Mouse (Mus musculus) liver, embryonic 13.5 days (tissue): ENCODE data around the gene Grem2. TPM values are rescaled to one million over a fixed set of nuclear protein-coding genes. Genes with fewer than 3 reads are reported as not detected.

Source experiments
- ATAC-seq: fragments of 200-750 bp; cut with Nextera tagmentation; 2 replicates; pipeline ENCODE4 v1.8.0; 2017; ENCODE audit warnings: low read depth, mild to moderate bottlenecking, moderate number of reproducible peaks, moderate library complexity
- DNase-seq: peaks from one replicate; pipeline ENCODE4 v3.0.0; 2022
- H3K27ac ChIP-seq: fragments of 300-500 bp; sonication (generic); 2 replicates; pipeline ENCODE4 v1.5.1; 2015; ENCODE audit warnings: moderate library complexity, mild to moderate bottlenecking, inconsistent platforms
- H3K27me3 ChIP-seq: fragments of 300-500 bp; sonication (generic); 2 replicates; pipeline ENCODE4 v1.6.1; 2015; ENCODE audit warnings: mild to moderate bottlenecking, inconsistent platforms
- H3K36me3 ChIP-seq: fragments of 300-500 bp; sonication (generic); 2 replicates; pipeline ENCODE4 v1.6.1; 2015; ENCODE audit warnings: mild to moderate bottlenecking, inconsistent platforms
- H3K4me1 ChIP-seq: fragments of 300-500 bp; sonication (generic); replicated peaks from 2 replicates; pipeline ENCODE4 v1.6.1; 2015; ENCODE audit warnings: inconsistent platforms
- H3K4me2 ChIP-seq: fragments of 300-500 bp; sonication (generic); 2 replicates; pipeline ENCODE4 v1.6.1; 2015; ENCODE audit warnings: inconsistent platforms, mild to moderate bottlenecking, moderate library complexity
- H3K4me3 ChIP-seq: fragments of 300-500 bp; sonication (generic); replicated peaks from 2 replicates; pipeline ENCODE4 v1.5.1; 2015; ENCODE audit warnings: mild to moderate bottlenecking, inconsistent platforms
- H3K9ac ChIP-seq: fragments of 300-500 bp; sonication (generic); 2 replicates; pipeline ENCODE4 v1.6.1; 2015; ENCODE audit warnings: mild to moderate bottlenecking, inconsistent platforms
- H3K9me3 ChIP-seq: fragments of 300-500 bp; sonication (generic); replicated peaks from 2 replicates; pipeline ENCODE4 v1.6.1; 2016; ENCODE audit warnings: inconsistent platforms
- WGBS: fragments of 180-500 bp; shearing (Covaris S2); methylation state at CpG from one replicate; pipeline ENCODE4 v1.1.7; 2015; ENCODE audit not compliant: insufficient replicate concordance; 5-methylcytosine and 5-hydroxymethylcytosine counted together
- polyA plus RNA-seq: library from polyadenylated mRNA; unstranded; fragments of >200 nt; fragmentation: Nextera tagmentation; extraction: Ambion mirVana; gene quantifications from 2 replicates; pipeline ENCODE4 v1.2.1, GENCODE M21; 2015

The Grem2 gene
- polyA plus RNA-seq, 1 experiment from 2014 or later: 0.05 TPM

DNA sequence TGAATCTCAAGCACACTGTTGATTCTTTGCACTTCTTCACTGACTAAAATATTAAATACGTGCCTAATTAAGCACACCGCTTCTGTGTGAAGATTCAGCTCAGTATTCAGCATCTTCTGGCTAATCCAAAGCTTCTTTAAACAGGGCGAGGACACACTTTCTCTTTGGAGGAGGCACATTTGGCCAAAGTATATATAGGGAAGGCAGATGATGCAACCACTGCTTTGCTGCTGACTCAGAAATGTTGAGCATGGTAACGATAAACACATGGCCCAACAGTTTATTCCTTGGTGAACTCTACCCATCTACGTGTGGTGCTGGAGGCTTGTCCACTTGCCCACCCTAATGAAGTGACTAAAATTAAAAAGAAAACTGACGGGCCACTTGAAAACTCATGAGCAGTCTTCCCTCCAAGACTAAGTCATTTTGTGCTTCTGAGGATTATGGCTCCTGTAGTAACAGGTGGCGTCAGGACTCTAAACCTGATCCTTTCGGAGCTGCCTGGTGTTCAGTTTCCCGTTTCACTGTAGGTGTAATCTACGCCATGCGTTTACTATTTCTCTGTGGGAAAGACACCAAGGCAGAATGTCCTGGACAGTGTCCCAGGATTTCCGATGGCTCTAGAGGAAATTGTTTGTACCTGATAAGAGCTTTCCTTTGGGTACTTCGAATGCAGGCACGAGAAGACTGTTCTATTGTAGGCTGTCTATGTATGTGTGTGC is 32.8 kb downstream of the Grem2 start:
- H3K4me1 ChIP-seq: no peaks in the 10 kb centered on the region
- H3K9ac ChIP-seq: no peak overlapping the region
- H3K9me3 ChIP-seq: no peaks in the 10 kb centered on the region
- WGBS: 65% methylated on average over 14 of the region's 14 CpGs
- ATAC-seq: no peak
- no peak overlapping the region for H3K27ac ChIP-seq
- H3K4me2 ChIP-seq: no peak overlapping the region
- DNase-seq: no peak
- H3K36me3 ChIP-seq: no peaks in the 10 kb centered on the region
- H3K27me3 ChIP-seq: no peaks in the 10 kb centered on the region
- no peak overlapping the region for H3K4me3 ChIP-seq

DNA sequence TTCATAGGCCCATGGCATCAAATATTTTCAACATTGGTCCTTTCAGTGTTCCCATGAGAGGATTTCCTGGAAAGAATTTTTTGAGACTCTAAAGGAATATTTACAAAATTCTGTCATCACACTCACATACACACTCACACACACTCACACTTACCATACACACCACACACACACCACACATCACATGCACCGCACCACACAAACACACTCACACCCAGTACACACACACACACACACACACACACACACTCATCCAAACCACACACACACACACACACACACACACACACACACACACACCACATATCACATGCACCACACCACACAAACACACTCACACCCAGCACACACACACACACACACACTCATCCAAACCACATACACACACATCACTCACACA is 33.5 kb downstream of the Grem2 start:
- Histone ChIP-seq H3K9ac (no peak overlapping the region), H3K36me3 (no peaks in the 10 kb centered on the region), H3K4me3 (no peak overlapping the region), H3K27me3 (no peaks in the 10 kb centered on the region), H3K4me1 (no peaks in the 10 kb centered on the region), H3K9me3 (no peaks in the 10 kb centered on the region), H3K27ac (no peak overlapping the region), H3K4me2 (no peak overlapping the region)
- no peak for DNase-seq
- no peak for ATAC-seq
- WGBS: 71% methylated on average over 1 of the region's 1 CpGs

DNA sequence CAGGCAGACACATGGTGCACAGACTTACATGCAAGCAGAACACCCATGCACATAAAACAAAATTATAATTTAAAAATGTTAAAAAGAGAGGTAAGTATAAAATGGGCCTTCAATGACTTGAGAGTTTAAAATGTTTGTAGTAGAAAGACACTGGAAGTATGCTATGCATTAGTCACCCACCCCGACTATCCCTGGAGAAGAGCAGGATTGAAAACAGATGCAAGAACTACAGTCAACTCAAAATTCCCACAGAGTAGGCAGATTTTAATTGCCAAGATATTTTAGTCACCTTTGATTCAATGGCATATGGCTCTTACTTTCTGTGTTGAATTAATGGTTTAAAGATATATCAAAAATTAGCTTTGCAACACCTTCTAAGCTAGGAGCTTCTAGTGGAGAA is 39.1 kb downstream of the Grem2 start:
- H3K36me3 ChIP-seq: no peaks in the 10 kb centered on the region
- DNase-seq: no peak
- no peak overlapping the region for H3K9ac ChIP-seq
- no peaks in the 10 kb centered on the region for H3K27me3 ChIP-seq
- 60% methylated on average over 1 of the region's 1 CpGs for WGBS
- no peaks in the 10 kb centered on the region for H3K4me1 ChIP-seq
- H3K4me3 ChIP-seq: no peak overlapping the region
- H3K4me2 ChIP-seq: no peak overlapping the region
- ATAC-seq: no peak
- H3K9me3 ChIP-seq: no peaks in the 10 kb centered on the region
- no peak overlapping the region for H3K27ac ChIP-seq

DNA sequence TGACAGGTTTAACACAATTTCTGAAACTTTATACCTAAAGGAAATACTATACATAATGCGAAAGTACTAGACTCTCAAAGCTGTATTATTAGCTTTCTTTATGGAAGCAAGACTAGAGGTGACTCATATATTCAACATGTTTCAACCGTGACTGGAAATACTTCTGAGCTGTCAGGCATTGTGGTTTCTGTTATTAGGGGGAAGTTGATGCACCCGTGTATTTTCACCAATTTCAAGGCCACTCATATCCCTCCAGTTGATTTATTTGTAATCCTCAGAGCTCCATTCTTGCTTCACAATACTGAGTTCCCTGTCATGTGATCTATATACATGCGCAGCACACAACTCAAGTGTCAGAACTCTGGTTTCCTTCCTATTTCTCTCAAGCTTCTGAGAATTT is 46.4 kb downstream of the Grem2 start:
- DNase-seq: no peak
- H3K27me3 ChIP-seq: no peaks in the 10 kb centered on the region
- H3K9ac ChIP-seq: no peak overlapping the region
- H3K4me3 ChIP-seq: no peak overlapping the region
- no peak overlapping the region for H3K4me2 ChIP-seq
- H3K27ac ChIP-seq: no peak overlapping the region
- no peak for ATAC-seq
- H3K36me3 ChIP-seq: no peaks in the 10 kb centered on the region
- no peaks in the 10 kb centered on the region for H3K9me3 ChIP-seq
- H3K4me1 ChIP-seq: no peaks in the 10 kb centered on the region
- 41% methylated on average over 4 of the region's 4 CpGs for WGBS

DNA sequence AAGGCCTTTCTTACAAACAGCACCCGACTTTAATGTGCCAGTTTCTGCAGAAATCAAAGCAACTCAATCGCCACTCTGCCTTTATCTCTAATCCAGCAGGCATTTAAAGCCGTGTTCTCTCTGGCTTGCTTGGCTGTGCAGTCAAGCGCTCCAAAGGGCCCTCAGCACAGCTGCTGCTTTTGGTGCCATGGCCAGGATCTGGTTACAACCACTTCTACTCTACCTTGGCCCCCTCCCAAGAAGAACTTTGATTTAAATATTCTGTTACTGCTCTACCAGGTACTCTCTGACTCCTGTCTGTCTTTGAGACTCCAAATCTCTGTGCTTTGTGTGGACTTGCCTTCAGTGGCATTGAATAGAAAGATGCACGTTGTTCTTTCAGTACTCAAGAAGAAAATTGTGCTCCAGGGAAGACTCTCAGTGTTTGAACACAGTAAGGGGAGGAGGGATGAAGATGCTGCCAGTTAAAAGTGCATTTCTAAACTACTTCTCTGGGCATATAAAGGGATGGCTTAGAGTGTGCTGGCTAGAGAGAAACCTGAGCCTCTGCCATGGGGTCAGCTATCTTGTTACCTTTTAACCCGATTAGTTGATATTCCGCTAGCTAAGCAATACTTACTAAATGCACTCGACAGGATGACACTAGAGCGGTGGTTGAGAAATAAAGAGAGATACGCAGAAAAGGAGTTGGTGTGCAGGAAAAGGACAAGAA is 61.1 kb downstream of the Grem2 start:
- no peaks in the 10 kb centered on the region for H3K27me3 ChIP-seq
- WGBS: 59% methylated on average over 10 of the region's 10 CpGs

DNA sequence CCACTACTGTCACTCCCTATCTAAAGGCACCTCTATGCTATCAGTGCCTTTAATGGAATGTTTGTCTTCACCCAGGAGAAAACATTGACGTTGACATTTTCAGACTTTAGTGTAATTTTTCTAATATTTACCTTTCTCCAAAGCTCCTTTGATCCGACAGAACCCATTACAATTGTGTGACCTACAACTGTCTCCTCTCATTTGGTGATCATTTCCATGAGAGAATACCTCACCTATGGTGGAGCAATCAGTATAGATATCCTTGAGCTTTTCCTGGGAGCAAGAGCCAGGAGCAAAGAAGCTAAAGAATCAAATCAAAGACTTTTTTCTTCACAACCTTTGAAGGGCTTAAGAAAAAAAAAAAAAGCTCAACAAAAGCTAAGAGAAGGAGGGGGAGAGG is 65.4 kb downstream of the Grem2 start:
- no peak overlapping the region for H3K4me3 ChIP-seq
- H3K9ac ChIP-seq: no peak overlapping the region
- no peaks in the 10 kb centered on the region for H3K27me3 ChIP-seq
- H3K9me3 ChIP-seq: no peaks in the 10 kb centered on the region
- DNase-seq (no peak), ATAC-seq (no peak)
- no peak overlapping the region for H3K27ac ChIP-seq
- WGBS: 45% methylated on average over 2 of the region's 2 CpGs
- H3K36me3 ChIP-seq: no peaks in the 10 kb centered on the region
- H3K4me1 ChIP-seq: no peaks in the 10 kb centered on the region
- no peak overlapping the region for H3K4me2 ChIP-seq

More for the DNA sequence above, 61.1 kb downstream of the Grem2 start:
- Histone ChIP-seq H3K27ac (no peak overlapping the region), H3K36me3 (no peaks in the 10 kb centered on the region), H3K4me3 (no peak overlapping the region), H3K4me1 (no peaks in the 10 kb centered on the region), H3K4me2 (no peak overlapping the region), H3K9me3 (no peaks in the 10 kb centered on the region), H3K9ac (no peak overlapping the region)
- ATAC-seq (no peak), DNase-seq (no peak)

DNA sequence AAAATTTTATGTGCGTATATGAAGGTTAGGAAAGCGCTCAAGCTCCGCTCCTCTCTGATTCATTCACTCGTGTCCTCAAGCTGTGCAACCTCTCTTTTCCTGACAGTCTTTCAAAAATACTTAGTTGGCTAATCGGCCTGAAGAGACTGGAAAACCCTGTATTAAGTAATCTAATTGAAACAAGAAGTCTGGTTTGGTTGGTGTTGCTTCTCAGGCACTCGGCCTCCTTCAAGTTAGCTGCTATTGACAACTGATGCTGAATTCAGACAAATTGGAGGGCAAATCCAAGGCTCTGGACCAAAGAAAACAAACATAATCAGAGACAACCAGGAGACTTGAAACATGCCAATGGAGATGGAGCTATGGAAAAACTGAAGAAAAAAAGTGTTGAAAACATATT is 76.8 kb downstream of the Grem2 start:
- Histone ChIP-seq H3K9me3 (no peaks in the 10 kb centered on the region; the same call in 1 of the 2 replicates), H3K4me2 (no peak overlapping the region), H3K9ac (no peak overlapping the region), H3K27ac (no peak overlapping the region), H3K4me1 (no peaks in the 10 kb centered on the region), H3K4me3 (no peak overlapping the region), H3K36me3 (no peaks in the 10 kb centered on the region), H3K27me3 (no peaks in the 10 kb centered on the region)
- no peak for ATAC-seq
- DNase-seq: no peak
- WGBS: 67% methylated on average over 6 of the region's 6 CpGs

DNA sequence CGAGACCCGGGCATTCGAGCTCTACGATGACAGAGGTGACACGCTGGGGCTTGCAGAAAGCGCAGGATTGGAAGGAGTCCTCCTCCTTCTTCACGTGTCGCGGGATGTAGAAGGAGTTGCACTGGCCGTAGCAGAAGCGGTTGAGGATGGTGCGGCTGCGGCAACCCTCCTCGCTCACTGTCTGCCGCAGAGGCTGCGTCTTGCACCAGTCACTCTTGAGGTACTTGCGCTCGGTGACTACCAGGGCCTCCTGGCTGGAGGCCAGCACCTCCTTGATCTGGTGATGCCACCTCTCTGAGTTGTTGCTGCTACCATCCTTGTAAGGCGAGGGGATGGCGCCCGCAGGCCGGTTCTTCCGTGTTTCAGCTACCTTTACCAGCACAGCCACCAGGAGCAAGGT is 84.8 kb downstream of the Grem2 start:
- H3K9me3 ChIP-seq: no peaks in the 10 kb centered on the region; the same call in 1 of the 2 replicates
- no peak overlapping the region for H3K9ac ChIP-seq
- H3K27ac ChIP-seq: no peak overlapping the region
- no peaks in the 10 kb centered on the region for H3K36me3 ChIP-seq
- no peak overlapping the region for H3K4me3 ChIP-seq
- H3K4me1 ChIP-seq: no peaks in the 10 kb centered on the region
- WGBS: 81% methylated on average over 23 of the region's 23 CpGs
- DNase-seq (no peak), ATAC-seq (no peak)
- H3K4me2 ChIP-seq: no peak overlapping the region
- no peaks in the 10 kb centered on the region for H3K27me3 ChIP-seq

DNA sequence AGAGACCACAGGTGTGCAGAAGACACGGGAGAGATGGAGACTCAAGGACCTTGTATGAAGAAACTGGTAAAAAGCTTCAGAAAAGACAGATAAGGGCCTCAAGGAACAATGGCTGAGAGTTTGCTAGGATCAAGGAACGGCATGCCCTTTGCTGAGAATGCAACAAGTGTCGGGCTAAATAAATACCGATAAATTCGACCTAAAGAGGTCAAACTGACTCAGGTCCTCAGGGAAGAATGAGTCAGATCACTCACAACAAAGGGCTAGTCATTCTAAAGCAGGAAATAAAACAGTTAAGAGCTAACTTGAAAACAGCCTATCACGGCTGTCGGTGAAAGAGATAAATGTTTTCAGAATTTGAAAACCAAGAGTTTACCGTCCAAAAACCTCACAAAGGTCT is 95.1 kb downstream of the Grem2 start:
- Histone ChIP-seq H3K36me3 (no peaks in the 10 kb centered on the region), H3K4me1 (no peaks in the 10 kb centered on the region), H3K4me2 (no peak overlapping the region), H3K27me3 (no peaks in the 10 kb centered on the region), H3K9ac (no peak overlapping the region), H3K9me3 (no peaks in the 10 kb centered on the region), H3K27ac (no peak overlapping the region), H3K4me3 (no peak overlapping the region)
- ATAC-seq (no peak), DNase-seq (no peak)
- WGBS: 46% methylated on average over 8 of the region's 8 CpGs

DNA sequence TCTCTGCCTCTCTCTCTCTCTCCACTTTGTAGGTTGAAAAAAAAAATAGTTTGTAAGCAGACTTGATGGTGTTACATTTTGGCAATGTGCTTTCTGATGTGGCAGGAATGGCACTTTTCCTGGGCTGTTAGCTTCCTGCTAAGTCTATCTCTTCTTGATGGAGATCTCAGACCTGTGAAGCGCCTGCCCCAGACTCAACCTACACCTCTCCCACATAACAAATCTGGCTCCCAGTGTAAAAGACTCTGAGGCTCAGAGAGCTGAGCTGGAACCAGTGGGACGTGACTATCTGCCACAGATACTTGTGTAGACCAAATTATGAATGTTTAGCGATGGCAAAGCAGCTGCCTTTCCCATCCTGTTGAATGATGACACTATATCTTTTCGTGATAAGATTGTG is 109.8 kb downstream of the Grem2 start:
- H3K27ac ChIP-seq: no peak overlapping the region
- no peak overlapping the region for H3K4me3 ChIP-seq
- no peak overlapping the region for H3K4me2 ChIP-seq
- H3K27me3 ChIP-seq: no peaks in the 10 kb centered on the region
- no peak overlapping the region for H3K9ac ChIP-seq
- WGBS: 51% methylated on average over 4 of the region's 4 CpGs
- no peak for ATAC-seq
- no peaks in the 10 kb centered on the region for H3K9me3 ChIP-seq
- no peak for DNase-seq
- no peaks in the 10 kb centered on the region for H3K36me3 ChIP-seq
- H3K4me1 ChIP-seq: no peaks in the 10 kb centered on the region

DNA sequence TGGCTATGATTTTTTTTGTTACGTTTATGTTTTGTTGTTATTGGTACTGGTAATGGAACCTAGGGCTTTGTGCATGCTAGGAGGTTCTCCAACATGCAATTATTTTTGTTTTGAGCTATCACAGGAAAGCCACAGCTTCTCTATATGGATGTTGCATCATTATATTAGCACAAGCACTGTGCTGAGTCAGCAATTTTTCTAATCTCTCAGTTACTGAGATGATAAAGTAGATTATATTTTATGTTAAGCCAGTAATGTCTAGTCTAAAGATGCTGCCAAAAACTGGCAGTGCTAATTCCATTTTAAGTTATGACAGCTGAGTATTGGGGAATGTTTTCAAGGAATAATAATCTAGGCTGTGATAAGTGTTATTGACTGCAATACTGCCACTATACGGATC is 133.0 kb downstream of the Grem2 start:
- Histone ChIP-seq H3K9ac (no peak overlapping the region), H3K36me3 (no peaks in the 10 kb centered on the region), H3K4me1 (no peaks in the 10 kb centered on the region), H3K4me2 (no peak overlapping the region), H3K4me3 (no peak overlapping the region), H3K9me3 (no peaks in the 10 kb centered on the region), H3K27me3 (no peaks in the 10 kb centered on the region), H3K27ac (no peak overlapping the region)
- WGBS: 67% methylated on average over 2 of the region's 2 CpGs
- ATAC-seq: no peak
- DNase-seq: no peak
